Mouse (Mus musculus): ENCODE data around the gene Angptl3. TPM values are rescaled to one million over a fixed set of nuclear protein-coding genes. Genes with fewer than 3 reads are reported as not detected.

The Angptl3 gene
- total RNA-seq, 2 experiments from 2014 or later, result 0.45 TPM; not detected in 1

Other genes starting within 250 kb of the Angptl3 start
- gene Kank4, start 213.4 kb upstream of the Angptl3 start, total RNA-seq (2021), result 1 to 10 TPM; 1.0 to 1.7 TPM
- gene I0C0044D17Rik, start 207.1 kb upstream of the Angptl3 start, total RNA-seq (2021), result not detected
- gene Usp1, start 107.1 kb upstream of the Angptl3 start, total RNA-seq (2021), result 10 to 100 TPM; 11.2 to 12.5 TPM
- 1 to 10 TPM; 5.9 to 7.0 TPM for gene Dock7, start 90.0 kb downstream of the Angptl3 start, total RNA-seq (2021)
- gene Atg4c, start 163.0 kb downstream of the Angptl3 start, total RNA-seq (2021), result 1 to 10 TPM; 5.6 to 7.2 TPM